Mouse (Mus musculus): Measurements from ENCODE around the gene Mlxipl. TPM values are rescaled to one million over a fixed set of nuclear protein-coding genes. Genes with fewer than 3 reads are reported as not detected.

Gene Mlxipl
- total and polyA plus RNA-seq, 3 experiments = not detected

GRCm38 (mm10) chr5:135077564-135078481 lies 11.9 kb upstream of the Mlxipl start, which contains the start of gene Vps37d:
TSS of gene Vps37d (minus strand) at chr5:135078266.
- H3K79me2 ChIP-seq (ENCODE audit: control insufficient read depth, insufficient read depth, low read length, poor library complexity) = no peaks in the 10 kb centered on the region; the same call in 1 of the 2 replicates
- H3K4me3 ChIP-seq (ENCODE audit: control insufficient read depth in 1 of 2, insufficient read depth in 1 of 2, low read depth in 2 of 2, low read length in 2 of 2) = peak within 1 kb of the TSS; percentile 61 to 73
- H3K9me3 ChIP-seq (replicated peaks; ENCODE audit: insufficient read depth, low read length) = no peaks in the 10 kb centered on the region
- H3K36me3 ChIP-seq (ENCODE audit: control insufficient read depth in 1 of 2, insufficient read depth in 2 of 2, low read length in 2 of 2) = no peaks in the 10 kb centered on the region
- TF ChIP-seq POLR2AphosphoS2 (IDR thresholded peaks at IDR 0.05; ENCODE audit: low read length) (no peak), ZKSCAN1 (IDR thresholded peaks at IDR 0.05; ENCODE audit: low read depth, low read length) (no peak), ZMIZ1 (IDR thresholded peaks at IDR 0.05; ENCODE audit: low read depth, low read length) (no peak), SMC3 (IDR thresholded peaks at IDR 0.05; ENCODE audit: low read depth, low read length) (peak; percentile 60), MYC (IDR thresholded peaks at IDR 0.05; ENCODE audit: low read depth, low read length) (no peak), TCF12 (IDR thresholded peaks at IDR 0.05; ENCODE audit: low read depth, low read length) (0 out of 2 replicates have a peak, but pooled peaks have one; percentile 7), ETS1 (IDR thresholded peaks at IDR 0.05; ENCODE audit: low read depth, low read length) (no peak; the same call in 1 of the 2 replicates), RAD21 (IDR thresholded peaks at IDR 0.05; ENCODE audit: low read depth, low read length) (peak; percentile 23; the same call in 1 of the 2 replicates), BHLHE40 (IDR thresholded peaks at IDR 0.05; ENCODE audit: borderline replicate concordance, low read depth, low read length) (peak; percentile 45; the same call in 1 of the 2 replicates), UBTF (IDR thresholded peaks at IDR 0.05; ENCODE audit: borderline replicate concordance, insufficient read depth, low read depth, low read length) (0 out of 2 replicates have a peak, but pooled peaks have one; percentile 67), MAZ (IDR thresholded peaks at IDR 0.05; ENCODE audit: low read depth, low read length) (peak; percentile 81), USF2 (IDR thresholded peaks at IDR 0.05; ENCODE audit: borderline replicate concordance in 1 of 2, insufficient read depth in 1 of 2, low read depth in 1 of 2, low read length in 2 of 2) (no peak), POLR2AphosphoS5 (IDR thresholded peaks at IDR 0.05; ENCODE audit: borderline replicate concordance, low read depth, low read length) (no peak), SIN3A (IDR thresholded peaks at IDR 0.05; ENCODE audit: low read length) (peak; percentile 72), CTCF (IDR thresholded peaks at IDR 0.05 in 2 of 3, conservative IDR thresholded peaks at IDR 0.05 in 1 of 3; ENCODE audit: control insufficient read depth in 1 of 3, insufficient read depth in 1 of 3, low read depth in 2 of 3, low read length in 3 of 3, poor library complexity in 1 of 3, severe bottlenecking in 1 of 3) (peak in 2 of 3 experiments; percentile 85 to 99; a peak in 5 of 6 replicates), HCFC1 (IDR thresholded peaks at IDR 0.05; ENCODE audit: low read depth, low read length) (peak; percentile 64; the same call in 1 of the 2 replicates)
- H3K9ac ChIP-seq (ENCODE audit: control insufficient read depth, low read depth, low read length, poor library complexity, severe bottlenecking) = peak within 1 kb of the TSS; percentile 84
- H3K27me3 ChIP-seq (ENCODE audit: control insufficient read depth in 1 of 2, insufficient read depth in 2 of 2, low read length in 2 of 2) = peaks cover 0 to 2% of the 10 kb centered on the region in 2 experiments; a peak in 2 of 4 replicates
- H3K4me1 ChIP-seq (ENCODE audit: control insufficient read depth in 1 of 2, insufficient read depth in 2 of 2, low read length in 2 of 2) = peaks cover 0 to 3% of the 10 kb centered on the region in 2 experiments; a peak in 1 of 4 replicates
- no peak within 1 kb of the TSS for H3K27ac ChIP-seq (ENCODE audit: control insufficient read depth, low read depth, low read length)
- peak; percentile 84 for DNase-seq (ENCODE audit: low read depth, low spot score)

DNA sequence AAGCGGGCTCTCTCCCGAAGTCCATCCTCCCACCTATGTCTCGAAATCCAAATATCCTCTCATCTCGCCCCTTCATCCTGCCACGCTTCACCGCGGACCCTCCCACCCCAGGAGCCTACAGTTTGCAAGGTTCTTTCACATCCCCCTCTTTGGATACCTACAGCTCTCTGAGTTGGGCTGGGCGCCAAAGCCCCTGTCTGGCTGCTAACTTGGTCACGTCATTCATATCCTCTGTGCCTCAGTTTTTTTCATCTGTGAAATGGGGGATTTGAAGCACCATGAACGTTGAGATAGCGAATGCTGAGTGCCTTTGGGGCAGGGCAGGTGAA lies 11.2 kb upstream of the Mlxipl start:
- no peaks in the 10 kb centered on the region for H3K9me3 ChIP-seq (replicated peaks; ENCODE audit: insufficient read depth, low read length)
- H3K4me3 ChIP-seq (ENCODE audit: control insufficient read depth in 1 of 2, insufficient read depth in 1 of 2, low read depth in 2 of 2, low read length in 2 of 2) = peak overlapping the region; percentile 41 to 51
- no peak overlapping the region for H3K27ac ChIP-seq (ENCODE audit: control insufficient read depth, low read depth, low read length)
- no peak for TF ChIP-seq TBP (IDR thresholded peaks at IDR 0.05; ENCODE audit: low read depth, low read length)
- TF ChIP-seq HCFC1 (IDR thresholded peaks at IDR 0.05; ENCODE audit: low read depth, low read length) = no peak; the same call in 1 of the 2 replicates
- no peak for DNase-seq (ENCODE audit: low read depth, low spot score)
- H3K4me1 ChIP-seq (ENCODE audit: control insufficient read depth in 1 of 2, insufficient read depth in 2 of 2, low read length in 2 of 2) = peaks cover 0 to 3% of the 10 kb centered on the region in 2 experiments; a peak in 1 of 4 replicates
- H3K36me3 ChIP-seq (ENCODE audit: control insufficient read depth in 1 of 2, insufficient read depth in 2 of 2, low read length in 2 of 2) = no peaks in the 10 kb centered on the region
- H3K79me2 ChIP-seq (ENCODE audit: control insufficient read depth, insufficient read depth, low read length, poor library complexity) = no peaks in the 10 kb centered on the region; the same call in 1 of the 2 replicates
- H3K27me3 ChIP-seq (ENCODE audit: control insufficient read depth in 1 of 2, insufficient read depth in 2 of 2, low read length in 2 of 2) = peaks cover 0 to 2% of the 10 kb centered on the region in 2 experiments; a peak in 2 of 4 replicates
- peak overlapping the region; percentile 44 for H3K9ac ChIP-seq (ENCODE audit: control insufficient read depth, low read depth, low read length, poor library complexity, severe bottlenecking)
